Mouse (Mus musculus): ENCODE results near the gene Cubn.

The Cubn gene

DNA sequence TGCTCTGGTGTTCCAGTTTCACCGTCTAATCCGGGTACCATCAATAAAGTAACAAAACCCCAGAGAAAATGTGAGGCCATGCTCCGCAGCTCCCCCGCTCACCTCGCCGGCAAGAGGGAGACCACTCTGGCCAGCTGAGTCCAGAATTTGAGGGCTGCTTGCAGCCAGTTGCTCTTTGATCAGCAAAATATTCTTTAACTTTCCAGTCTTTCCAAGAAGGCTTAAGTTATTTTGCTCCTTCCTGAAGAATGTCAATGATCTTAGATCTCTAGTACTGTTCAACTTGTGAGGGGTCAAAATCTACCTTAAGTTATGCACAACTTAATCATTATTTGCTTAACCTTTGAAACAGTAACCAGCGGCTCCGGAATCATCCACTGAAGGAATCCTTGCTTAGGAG lies at the start of gene Cubn:
Cubn (minus strand) TSS at position 80 of the 400 bp plus-strand sequence.
- no peak for DNase-seq (ENCODE audit: low spot score)

DNA sequence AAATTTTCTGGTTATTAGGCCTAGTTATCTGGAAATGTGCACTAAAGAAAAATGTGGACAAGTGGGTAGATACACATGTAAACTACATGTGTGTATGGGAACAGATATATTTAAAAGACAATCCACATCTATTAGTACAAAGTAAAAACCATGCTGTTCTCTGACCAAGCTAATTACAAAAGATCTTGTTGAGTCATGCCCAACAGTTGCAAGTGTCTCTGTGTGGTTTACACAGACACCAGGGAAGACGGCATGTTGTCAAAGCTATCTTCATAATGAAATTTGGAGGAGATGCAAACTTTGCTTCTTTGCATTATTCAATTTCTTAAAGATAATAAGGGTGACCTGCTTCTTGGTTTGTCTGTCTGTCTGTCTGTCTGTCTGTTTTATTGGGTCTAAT lies 48.2 kb upstream of the Cubn start:
- no peak for DNase-seq (ENCODE audit: low spot score)

- DNase-seq (ENCODE audit: low spot score) = no peak
Measured at GRCm38 (mm10) chr2:13538704-13539377, 47.2 kb upstream of the Cubn start.

- no peak for DNase-seq (ENCODE audit: low spot score)
Measured at GRCm38 (mm10) chr2:13538258-13538657, 46.6 kb upstream of the Cubn start.

DNA sequence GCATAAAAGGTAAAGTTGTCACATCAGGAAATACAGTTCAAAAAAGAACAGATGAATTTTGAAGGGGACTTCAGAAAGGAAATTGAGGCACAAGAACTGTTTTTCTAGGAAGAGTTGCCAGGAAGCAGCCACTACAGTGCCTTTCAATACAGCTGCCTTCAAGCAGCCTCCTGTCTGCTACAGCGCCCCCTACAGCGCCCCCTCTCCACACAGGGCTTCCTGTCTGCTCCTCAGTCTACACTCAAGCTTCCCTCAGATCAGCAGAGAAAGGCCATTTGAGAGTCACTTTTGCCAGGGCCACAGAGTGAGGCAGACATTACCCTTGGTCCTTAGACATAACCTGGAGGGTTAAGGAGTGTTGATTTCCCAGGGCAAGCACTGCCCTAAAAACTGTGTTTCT lies 46.1 kb upstream of the Cubn start:
- peak; percentile 44 for DNase-seq (ENCODE audit: low spot score)

- no peak for DNase-seq (ENCODE audit: low spot score)
Measured at GRCm38 (mm10) chr2:13536747-13537146, 45.1 kb upstream of the Cubn start.

DNA sequence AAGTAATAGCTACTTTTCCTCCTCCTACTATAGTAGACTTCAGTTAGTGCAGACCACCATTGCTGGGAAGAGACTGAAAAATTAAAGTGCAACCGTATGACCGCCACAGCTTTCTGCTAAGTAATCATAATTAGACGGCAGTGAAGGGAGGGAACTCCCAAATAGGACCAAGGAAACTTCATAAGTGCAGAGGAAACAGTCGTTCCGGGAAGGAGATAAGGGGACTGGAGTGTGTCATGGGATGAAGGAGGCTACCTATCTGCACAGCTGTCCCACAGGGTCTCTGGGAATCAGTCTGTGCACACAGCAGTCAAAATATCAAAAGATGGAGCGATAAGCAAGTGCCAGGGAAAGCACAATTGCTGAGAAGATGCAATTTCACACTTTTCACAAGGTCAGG lies 39.0 kb upstream of the Cubn start:
- DNase-seq (ENCODE audit: low spot score) = no peak

DNA sequence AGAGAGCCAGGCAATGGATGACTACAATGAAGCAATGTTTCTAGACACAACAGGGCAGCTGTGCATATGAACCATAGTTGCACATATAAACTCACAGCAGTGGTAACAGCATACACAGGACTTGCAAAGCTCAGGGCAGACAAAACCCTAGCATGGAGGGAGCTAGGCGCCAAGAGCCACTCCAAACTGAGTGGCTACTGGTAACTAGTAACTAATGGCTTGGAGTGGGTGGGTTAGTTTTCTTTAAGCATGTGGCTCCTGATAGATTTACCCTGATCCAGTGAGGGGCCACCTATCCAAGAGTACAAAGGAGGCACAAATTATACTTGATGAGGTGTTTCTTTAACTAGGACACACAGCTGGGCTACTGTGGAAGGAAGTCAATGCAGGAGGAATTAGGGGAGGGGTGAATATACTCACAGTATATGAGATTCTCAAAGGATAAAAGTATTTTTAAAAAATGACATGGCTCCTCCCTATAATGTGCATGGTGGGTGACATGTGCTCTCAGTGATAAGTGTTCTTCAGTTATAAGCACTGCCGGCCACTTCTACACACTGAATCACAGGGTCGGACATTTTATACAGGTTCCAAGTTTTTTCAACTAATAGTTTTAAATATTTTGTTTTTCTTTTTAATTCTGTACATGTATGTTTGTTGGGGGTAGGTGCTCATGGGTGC lies 37.8 kb upstream of the Cubn start:
- DNase-seq (ENCODE audit: low spot score) = no peak

GRCm38 (mm10) chr2:13527531-13527930 lies 35.9 kb upstream of the Cubn start:
- DNase-seq (ENCODE audit: low spot score) = no peak

DNA sequence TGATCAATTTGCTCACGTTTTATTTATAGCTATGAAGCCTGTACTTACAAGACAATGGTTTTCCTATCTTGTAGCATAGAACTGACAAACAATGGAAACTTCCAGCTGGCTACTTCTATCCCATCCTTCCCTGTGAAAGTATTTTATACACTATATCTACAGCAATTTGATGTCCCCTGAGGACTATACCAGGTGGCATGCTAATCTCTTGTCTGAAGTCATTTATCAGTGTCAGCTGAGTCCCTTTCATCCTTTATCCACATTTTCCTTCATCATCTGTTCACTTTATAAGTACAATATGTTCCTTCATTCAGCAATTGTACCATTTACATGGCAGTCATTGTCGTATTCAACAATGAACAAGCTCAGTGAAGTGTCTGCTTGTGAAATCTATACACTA lies 35.5 kb upstream of the Cubn start:
- DNase-seq (ENCODE audit: low spot score) = no peak

- no peak for DNase-seq (ENCODE audit: low spot score)
Measured at GRCm38 (mm10) chr2:13526205-13526604, 34.6 kb upstream of the Cubn start.

- DNase-seq (ENCODE audit: low spot score) = no peak
Measured at GRCm38 (mm10) chr2:13523540-13524456, 32.2 kb upstream of the Cubn start.

- DNase-seq (ENCODE audit: low spot score) = no peak
Measured at GRCm38 (mm10) chr2:13522106-13522505, 30.5 kb upstream of the Cubn start.

DNA sequence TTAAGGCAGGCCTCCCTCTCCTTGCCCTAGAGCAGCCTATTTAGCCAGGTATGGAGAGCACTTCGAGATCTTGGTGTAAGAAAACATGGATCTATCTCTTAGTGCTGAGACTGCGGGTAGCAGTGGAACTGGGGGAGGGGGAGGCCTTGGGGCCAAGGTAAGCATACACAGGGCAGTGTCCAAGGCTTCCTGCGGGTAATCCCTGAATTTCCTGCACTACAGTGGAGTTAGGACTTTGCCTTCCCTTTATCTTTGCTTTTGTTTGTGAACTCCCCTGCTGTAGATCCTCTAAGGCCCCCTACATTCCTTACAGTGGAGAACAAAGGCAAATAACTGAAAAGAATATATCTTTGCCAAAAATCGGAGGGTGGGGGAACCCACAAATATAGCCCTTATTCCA lies 23.3 kb upstream of the Cubn start:
- DNase-seq (ENCODE audit: low spot score) = no peak

DNA sequence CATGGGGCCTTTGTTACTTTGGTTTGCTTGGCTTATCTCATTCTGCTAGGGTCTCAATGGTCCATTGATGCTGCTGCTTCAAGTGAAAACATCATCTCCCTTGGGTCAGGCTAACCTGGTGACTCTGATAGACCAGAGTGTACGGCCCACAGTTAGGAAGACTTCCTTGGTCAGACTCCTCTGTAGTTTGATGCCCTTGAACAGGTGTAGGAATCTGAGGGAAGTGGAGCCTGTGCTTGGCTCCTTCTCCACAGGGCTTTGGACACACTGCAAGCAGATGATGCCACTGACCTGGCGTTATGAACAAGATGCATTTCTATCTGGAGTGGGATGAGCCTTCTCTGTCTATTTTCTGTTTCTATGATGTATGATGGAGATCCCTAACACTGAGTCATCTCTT lies 11.1 kb upstream of the Cubn start:
- DNase-seq (ENCODE audit: low spot score) = no peak

DNA sequence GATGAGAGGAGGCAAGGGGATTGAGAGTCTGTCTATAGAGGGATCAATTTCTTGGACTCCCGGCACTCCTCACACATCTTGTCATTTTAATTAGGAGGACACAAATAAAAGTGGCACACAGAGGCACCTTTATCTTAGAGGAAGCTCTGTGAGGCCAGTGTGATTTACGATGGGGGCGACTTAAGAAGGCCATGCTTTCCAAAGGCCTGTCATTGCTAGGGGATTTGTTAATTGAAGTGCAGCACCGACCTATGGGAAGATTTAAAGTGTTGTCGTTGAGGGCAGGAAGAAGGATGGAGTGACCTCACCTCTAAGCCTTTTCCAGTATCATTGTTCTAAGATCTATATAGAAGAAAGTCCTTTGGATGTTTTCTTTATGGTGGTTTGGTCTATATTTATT lies 9.9 kb upstream of the Cubn start:
- DNase-seq (ENCODE audit: low spot score) = no peak

- DNase-seq (ENCODE audit: low spot score) = no peak
Measured at GRCm38 (mm10) chr2:13500298-13500999, 8.8 kb upstream of the Cubn start.

DNA sequence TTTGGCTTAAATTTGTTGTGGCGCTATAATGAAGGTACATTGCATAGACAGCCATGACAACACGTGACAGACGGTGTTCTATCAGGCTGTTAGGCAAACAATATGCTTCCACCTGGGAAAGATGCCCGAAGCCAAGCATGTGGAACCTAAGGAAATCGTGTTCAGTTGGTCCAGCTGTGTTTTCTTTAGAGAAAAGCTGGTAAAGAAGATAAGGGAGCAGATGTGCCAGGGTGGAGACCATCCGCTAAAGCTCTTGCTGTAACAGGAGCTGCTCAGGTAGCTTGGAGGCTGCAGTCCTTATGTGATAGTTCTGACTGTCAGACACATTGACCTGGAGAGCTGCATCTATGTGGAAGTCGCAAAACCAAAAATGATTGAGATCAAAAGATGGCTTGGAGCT lies 7.6 kb upstream of the Cubn start:
- no peak for DNase-seq (ENCODE audit: low spot score)

DNA sequence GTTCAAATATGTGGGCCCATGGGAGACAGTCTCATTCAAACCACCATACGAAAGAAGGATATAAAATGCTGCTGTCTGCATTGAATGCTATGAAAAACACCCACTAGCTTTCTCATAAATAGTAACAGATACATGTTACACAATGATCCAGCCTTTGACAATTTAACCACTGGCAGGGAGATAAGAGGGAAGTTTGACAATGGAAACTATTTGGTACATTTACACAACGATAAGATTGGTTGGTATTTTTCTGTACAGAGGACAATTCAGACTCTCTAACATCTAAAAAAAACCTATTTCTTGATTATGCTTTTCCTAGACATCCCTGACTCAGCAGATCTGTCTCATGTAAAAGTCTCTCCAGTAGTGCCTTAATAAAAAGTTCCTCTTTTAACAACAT lies 4.5 kb upstream of the Cubn start:
- no peak for DNase-seq (ENCODE audit: low spot score)

- no peak for DNase-seq (ENCODE audit: low spot score)
Measured at GRCm38 (mm10) chr2:13492927-13493326, 1.3 kb upstream of the Cubn start.

DNA sequence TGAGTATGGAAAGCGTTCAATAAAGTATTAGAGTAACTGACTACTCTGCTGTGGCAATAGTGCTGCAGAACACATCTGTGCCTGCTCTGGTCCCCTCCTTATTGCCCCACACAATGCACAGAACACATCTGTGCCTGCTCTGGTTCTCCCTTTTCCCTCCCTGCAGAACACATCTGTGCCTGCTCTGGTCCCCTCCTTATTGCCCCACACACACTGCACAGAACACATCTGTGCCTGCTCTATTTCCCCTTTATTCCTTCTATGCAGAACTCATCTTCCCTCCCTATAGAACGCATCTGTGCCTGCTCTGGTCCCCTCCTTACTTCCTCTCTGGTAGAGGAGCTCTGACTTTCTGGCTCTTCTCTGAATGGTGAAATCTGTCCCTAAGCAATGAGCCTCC lies 1.1 kb downstream of the Cubn start:
- DNase-seq (ENCODE audit: low spot score) = no peak

- DNase-seq (ENCODE audit: low spot score) = no peak
Measured at GRCm38 (mm10) chr2:13486470-13486869, 5.1 kb downstream of the Cubn start.

Data from T-cell, adult 2 months (primary cell).